Mouse (Mus musculus) colon, adult 2 months (tissue): ENCODE measurements around the gene Eif3d. TPM values are rescaled to one million over a fixed set of nuclear protein-coding genes. Genes with fewer than 3 reads are reported as not detected.

Experiments used
- polyA plus RNA-seq: library from polyadenylated mRNA; depleted of rRNA; stranded (reverse); fragments of >200 nt; gene quantifications from 2 replicates; pipeline ENCODE4 v1.2.3, GENCODE M21; 2012; rRNA removed

Eif3d gene
- 122 and 167 TPM in 2 replicates for polyA plus RNA-seq

GRCm38 (mm10) chr15:77970470-77971292, at the start of gene Eif3d:
Gene Eif3d (minus strand): TSS chr15:77970813.

GRCm38 (mm10) chr15:77956404-77956901, 14.2 kb downstream of the Eif3d start, which contains the start of gene Foxred2:
Gene Foxred2 (minus strand): TSS chr15:77956722.

GRCm38 (mm10) chr15:77928673-77929331, 41.8 kb downstream of the Eif3d start, which contains the start of gene Txn2:
Gene Txn2 (minus strand): TSS chr15:77929006.

Other genes starting within 250 kb of the Eif3d start
- gene Apol9b, start 241.8 kb downstream of the Eif3d start, polyA plus RNA-seq = 1.7 and 3.0 TPM in 2 replicates
- gene Apol8, start 213.8 kb downstream of the Eif3d start, polyA plus RNA-seq = 0.06 and 0.15 TPM in 2 replicates
- 106 and 124 TPM in 2 replicates for gene Myh9, start 128.6 kb downstream of the Eif3d start, polyA plus RNA-seq
- gene Txn2, start 41.8 kb downstream of the Eif3d start, polyA plus RNA-seq = 317 and 342 TPM in 2 replicates
- gene Foxred2, start 14.1 kb downstream of the Eif3d start, polyA plus RNA-seq = 3.2 and 3.5 TPM in 2 replicates
- gene Cacng2, start 149.2 kb upstream of the Eif3d start, polyA plus RNA-seq = 0.02 TPM in 1 of 2 replicates, not detected in the other
- 32.4 and 42.4 TPM in 2 replicates for gene Ift27, start 203.3 kb upstream of the Eif3d start, polyA plus RNA-seq
- not detected in 2 replicates for gene Pvalb, start 235.6 kb upstream of the Eif3d start, polyA plus RNA-seq